Comparison of ENCODE assay signal across 22 mouse cellular contexts in the genomic region with DNA sequence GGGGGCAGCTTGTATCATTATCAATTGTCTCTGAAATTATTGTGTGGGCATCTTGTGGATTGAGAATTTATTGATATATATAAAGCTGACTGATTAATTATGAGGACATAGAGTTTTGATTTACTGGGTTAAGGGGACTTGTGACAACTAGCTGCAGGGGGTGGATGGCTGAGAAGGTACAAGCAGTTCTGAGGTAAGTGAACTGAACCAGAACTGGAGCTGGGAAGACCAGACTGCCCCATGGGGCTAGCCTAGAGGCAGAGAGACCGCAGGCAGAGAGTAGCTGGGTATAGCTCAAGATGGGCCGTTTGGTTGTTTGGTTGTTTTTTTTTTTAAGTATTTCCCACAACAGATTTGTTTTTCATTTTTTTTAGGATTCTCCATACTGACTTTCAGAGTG. TPM values are rescaled to one million over a fixed set of nuclear protein-coding genes. Genes with fewer than 3 reads are reported as not detected.
DNase-seq lines count a peak whose midpoint lies in the region; ATAC-seq lines count a peak whose summit lies in the region.
"Had no signal": no experiment of that assay in that cellular context is flagged by ENCODE, and none has a peak within 500 bp of the region (broad histone marks: within the 10 kb centered on the region; RNA-seq: fewer than 3 reads in every experiment).

No protein-coding gene starts in this region.

- no peaks in the 10 kb centered on the region for H3K4me1 ChIP-seq in kidney, embryonic 16.5 days (ENCODE audit: insufficient read depth, low read length)
- H3K4me1 ChIP-seq: embryonic facial prominence, embryonic 13.5 days; embryonic facial prominence, embryonic 15.5 days; forebrain, embryonic 10.5 days; forebrain, embryonic 12.5 days had no signal

- 86% methylated on average over 2 of the region's 2 CpGs for WGBS in kidney, embryonic 16.5 days

- H3K9ac ChIP-seq in kidney, embryonic 16.5 days (replicated peaks; ENCODE audit: low read length): no peak overlapping the region
- H3K9ac ChIP-seq: embryonic facial prominence, embryonic 13.5 days; embryonic facial prominence, embryonic 15.5 days; forebrain, embryonic 12.5 days had no signal

- no peak overlapping the region for H3K4me2 ChIP-seq in kidney, embryonic 16.5 days (replicated peaks; ENCODE audit: low read depth, low read length)
- H3K4me2 ChIP-seq: embryonic facial prominence, embryonic 13.5 days; embryonic facial prominence, embryonic 15.5 days; forebrain, embryonic 12.5 days had no signal

- no peaks in the 10 kb centered on the region for H3K36me3 ChIP-seq in kidney, embryonic 16.5 days (ENCODE audit: insufficient read depth, low read length)
- H3K36me3 ChIP-seq: embryonic facial prominence, embryonic 13.5 days; embryonic facial prominence, embryonic 15.5 days; forebrain, embryonic 10.5 days; forebrain, embryonic 12.5 days had no signal

- H3K27ac ChIP-seq in kidney, embryonic 16.5 days (ENCODE audit: low read length): no peak overlapping the region
- H3K27ac ChIP-seq: embryonic facial prominence, embryonic 13.5 days; embryonic facial prominence, embryonic 15.5 days; forebrain, embryonic 10.5 days; forebrain, embryonic 12.5 days had no signal

- H3K4me3 ChIP-seq in kidney, embryonic 16.5 days (ENCODE audit: low read length): no peak overlapping the region
- H3K4me3 ChIP-seq: embryonic facial prominence, embryonic 13.5 days; embryonic facial prominence, embryonic 15.5 days; erythroblast, embryonic 14.5 days; forebrain, embryonic 10.5 days; forebrain, embryonic 12.5 days had no signal

- no peaks in the 10 kb centered on the region for H3K9me3 ChIP-seq in kidney, embryonic 16.5 days (ENCODE audit: low read length)
- H3K9me3 ChIP-seq: embryonic facial prominence, embryonic 13.5 days; embryonic facial prominence, embryonic 15.5 days; forebrain, embryonic 10.5 days; forebrain, embryonic 12.5 days had no signal

- ATAC-seq in kidney, embryonic 16.5 days (ENCODE audit: low FRiP score, low TSS enrichment): no peak
- ATAC-seq: forebrain, embryonic 14.5 days; forebrain, embryonic 16.5 days had no signal

- H3K27me3 ChIP-seq in kidney, embryonic 16.5 days (ENCODE audit: insufficient read depth, low read length): no peaks in the 10 kb centered on the region
- H3K27me3 ChIP-seq: embryonic facial prominence, embryonic 15.5 days; forebrain, embryonic 12.5 days had no signal

- peak; percentile 21 for DNase-seq in kidney, adult 18-20 months
- no peak for DNase-seq in kidney, postnatal 10 days
- peak; percentile 72 for DNase-seq in kidney, adult 9 months
- DNase-seq: adrenal gland, adult 2 months; adrenal gland, postnatal 10 days; adrenal gland, postnatal 25 days; cerebellum, adult 11 months; cerebellum, adult 18-20 months; cerebellum, adult 8-10 months; cerebellum, adult 9-11 months; cerebellum, postnatal 14 days; cerebellum, postnatal 36 days; embryo, embryonic 11 days had no signal

RNA-seq across cellular contexts. Expression of gene Atp8b4, which starts 23.8 kb away (rescaled TPM):
- polyA plus RNA-seq in kidney, embryonic 16.5 days (2015; fragmentation: Nextera tagmentation; extraction: Ambion mirVana): 0.18 and 0.21 TPM in 2 replicates
- polyA plus RNA-seq: erythroblast, embryonic 14.5 days; forebrain, embryonic 16.5 days had no signal

RNA-seq across cellular contexts. Expression of gene Slc27a2, which starts 27.9 kb away (rescaled TPM):
- polyA plus RNA-seq in kidney, embryonic 16.5 days (2015; fragmentation: Nextera tagmentation; extraction: Ambion mirVana): 69.6 and 80.9 TPM in 2 replicates
- polyA plus RNA-seq: C2C12; erythroblast, embryonic 14.5 days had no signal
